Mouse (Mus musculus) heart, adult 11 months (tissue): ENCODE results near the gene Cbwd1.

ENCODE experiments used
- DNase-seq: peaks from one replicate; pipeline ENCODE4 v3.0.0; 2022

Gene Cbwd1

DNA sequence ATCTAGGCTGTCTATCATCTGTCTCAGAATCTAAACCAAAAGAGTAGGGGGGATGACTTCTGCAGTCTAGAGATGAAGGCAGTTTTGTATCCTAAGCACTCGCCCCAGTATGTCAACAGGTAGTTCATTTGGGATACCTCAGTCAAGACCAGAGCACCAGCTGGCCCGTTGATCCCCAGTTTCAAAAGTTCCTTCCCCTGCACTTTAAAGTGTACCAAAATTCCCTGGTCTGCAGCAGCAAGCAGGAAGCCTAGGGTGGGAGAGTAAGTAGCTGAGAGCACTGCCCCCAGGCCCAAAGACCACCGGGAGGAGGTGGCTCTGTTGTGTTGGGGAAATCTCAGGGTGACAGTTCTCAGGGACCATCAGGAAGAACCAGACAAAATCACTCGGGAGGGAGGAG lies 64.9 kb downstream of the Cbwd1 start:
- peak; percentile 73 for DNase-seq

GRCm38 (mm10) chr19:24886888-24887287 lies 74.5 kb downstream of the Cbwd1 start:
- DNase-seq: peak; percentile 35

GRCm38 (mm10) chr19:24885504-24885903 lies 75.9 kb downstream of the Cbwd1 start:
- peak; percentile 89 for DNase-seq

GRCm38 (mm10) chr19:24881237-24881636 lies 80.2 kb downstream of the Cbwd1 start:
- DNase-seq: peak; percentile 14

DNA sequence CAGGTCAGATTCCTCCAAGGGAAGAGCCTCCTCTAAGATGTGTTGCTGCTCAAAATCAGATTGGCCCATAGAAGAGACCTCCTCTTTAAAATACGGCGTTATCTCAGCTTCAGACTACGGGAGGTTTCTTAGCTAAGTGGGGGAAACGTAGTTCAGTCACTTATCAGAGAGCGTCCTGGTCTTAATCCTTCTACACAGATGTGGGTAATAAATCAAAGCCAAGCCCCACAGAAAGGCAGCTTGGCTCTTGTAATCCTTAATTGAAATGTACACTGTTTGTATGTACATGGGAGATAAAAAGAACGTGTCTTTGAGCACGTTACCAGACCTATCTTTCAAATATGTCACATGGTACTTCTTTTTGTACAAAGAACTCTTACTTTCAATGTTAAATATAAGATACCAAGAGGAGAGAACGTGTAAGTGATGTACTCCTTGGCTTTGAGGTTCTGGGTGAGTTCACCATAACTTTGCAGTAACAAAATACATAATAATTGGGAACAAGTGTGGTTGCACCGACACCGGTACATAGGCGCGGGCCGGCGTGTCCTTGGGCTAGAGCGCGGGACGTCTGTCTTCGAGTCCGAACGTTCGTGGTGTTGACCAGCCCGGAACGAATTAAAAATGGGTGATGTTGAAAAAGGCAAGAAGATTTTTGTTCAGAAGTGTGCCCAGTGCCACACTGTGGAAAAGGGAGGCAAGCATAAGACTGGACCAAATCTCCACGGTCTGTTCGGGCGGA lies 86.1 kb downstream of the Cbwd1 start, which contains the start of gene Gm10053:
Gm10053 (plus strand) TSS at position 558 of the 742 bp plus-strand sequence.
- DNase-seq: peak; percentile 7

DNA sequence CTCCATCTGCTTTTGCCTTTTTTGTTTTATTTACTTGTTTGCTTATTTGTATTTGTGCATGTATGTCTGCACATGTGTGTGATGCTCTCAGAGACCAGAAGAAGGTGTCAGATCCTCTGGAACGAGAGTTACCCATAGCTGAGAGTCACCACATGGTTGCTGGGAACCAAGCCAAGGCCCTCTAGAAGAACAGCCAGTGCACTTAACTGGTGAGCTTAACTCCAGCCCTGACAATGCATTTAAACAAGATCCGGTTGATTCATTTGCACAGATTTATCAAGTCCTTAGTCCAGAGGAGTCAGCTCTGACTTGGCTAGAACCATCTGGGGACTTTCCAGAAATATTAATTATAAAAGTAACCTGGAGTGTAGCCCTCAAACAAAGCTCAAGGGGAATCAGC lies 87.5 kb downstream of the Cbwd1 start:
- peak; percentile 89 for DNase-seq

DNA sequence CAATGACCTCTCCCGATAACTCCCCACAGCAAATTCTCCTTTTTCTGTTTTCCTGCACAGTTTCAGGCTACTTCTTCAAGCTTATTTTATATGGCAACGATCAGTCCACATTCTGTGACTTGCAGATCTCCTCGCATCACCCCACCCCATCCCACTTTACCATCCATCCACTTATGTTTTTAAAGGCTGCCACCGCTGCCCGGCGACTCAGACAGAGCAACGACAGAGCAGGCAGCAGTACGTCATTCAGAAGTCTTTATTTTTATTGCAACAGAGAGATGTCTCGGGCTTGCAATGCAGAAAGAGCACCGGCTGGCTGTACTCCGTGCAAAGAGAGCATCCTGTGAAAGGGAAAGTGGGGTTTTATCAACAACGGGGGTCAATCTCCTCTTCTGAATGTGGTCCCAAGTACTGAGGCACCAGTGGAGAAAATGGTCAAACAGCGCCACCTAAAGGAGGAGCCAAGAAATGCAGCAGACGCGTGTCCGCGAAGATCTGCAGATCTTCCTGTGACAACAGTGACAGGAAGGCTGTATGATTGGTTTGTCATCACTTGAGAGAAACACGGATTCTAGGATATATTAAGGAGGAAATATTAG lies 90.3 kb downstream of the Cbwd1 start:
- DNase-seq: peak; percentile 85
